Mouse (Mus musculus): Measurements from ENCODE around the gene Gm49396. TPM values are rescaled to one million over a fixed set of nuclear protein-coding genes. Genes with fewer than 3 reads are reported as not detected.

Gm49396 gene
- polyA plus RNA-seq, 1 experiment: not detected

DNA sequence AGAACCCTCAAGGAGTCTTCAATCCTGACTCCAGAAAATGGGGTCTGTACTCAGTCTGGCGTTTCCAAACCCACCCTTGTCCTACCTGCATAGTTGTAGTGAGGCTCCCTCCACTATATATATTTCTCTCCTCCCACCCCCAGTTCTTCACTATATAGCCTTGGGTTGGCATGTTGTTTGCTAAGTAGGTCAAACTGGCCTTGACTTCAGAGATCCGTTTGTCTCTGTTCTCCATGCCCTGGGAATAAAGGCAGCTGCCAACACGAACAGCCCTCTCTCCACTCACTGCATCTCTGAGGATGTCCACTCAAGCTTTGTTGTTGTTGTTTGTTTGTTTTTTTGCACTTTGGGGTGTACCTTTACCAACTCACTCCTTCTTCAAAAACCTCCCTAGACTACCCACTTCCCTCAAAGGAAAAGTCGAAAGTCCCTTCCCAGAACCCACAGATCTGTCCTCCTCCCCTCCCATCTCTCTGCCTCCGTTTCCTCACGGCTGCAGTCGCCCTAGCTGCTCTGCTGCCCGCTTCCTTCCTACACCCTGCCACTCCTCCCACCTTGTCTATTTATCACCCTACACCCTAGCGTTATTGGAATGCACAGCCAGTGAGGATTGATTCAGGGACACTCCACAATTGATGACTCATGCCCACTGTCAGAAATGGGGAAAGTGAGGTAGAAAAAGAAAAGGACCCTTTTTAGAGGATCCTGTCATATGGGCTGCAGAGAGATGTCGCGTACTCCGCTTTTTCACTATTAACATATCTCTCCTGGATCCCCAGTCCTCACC lies 4.3 kb upstream of the Gm49396 start:
- no peak for TF ChIP-seq POLR2A (IDR thresholded peaks at IDR 0.05; ENCODE audit: insufficient read depth, low read depth, low read length)
- TF ChIP-seq CTCF (IDR thresholded peaks at IDR 0.05; ENCODE audit: insufficient read depth, low read depth, low read length): no peak
- Histone ChIP-seq H3K27ac (ENCODE audit: insufficient read depth, low read depth, low read length) (no peak overlapping the region; the same call in 1 of the 2 replicates), H3K4me3 (ENCODE audit: insufficient read depth, low read depth, low read length) (peak overlapping the region; percentile 63), H3K4me1 (ENCODE audit: control insufficient read depth, insufficient read depth, low read length) (peaks cover 14% of the 10 kb centered on the region)
- 8% methylated on average over 12 of the region's 12 CpGs for WGBS

DNA sequence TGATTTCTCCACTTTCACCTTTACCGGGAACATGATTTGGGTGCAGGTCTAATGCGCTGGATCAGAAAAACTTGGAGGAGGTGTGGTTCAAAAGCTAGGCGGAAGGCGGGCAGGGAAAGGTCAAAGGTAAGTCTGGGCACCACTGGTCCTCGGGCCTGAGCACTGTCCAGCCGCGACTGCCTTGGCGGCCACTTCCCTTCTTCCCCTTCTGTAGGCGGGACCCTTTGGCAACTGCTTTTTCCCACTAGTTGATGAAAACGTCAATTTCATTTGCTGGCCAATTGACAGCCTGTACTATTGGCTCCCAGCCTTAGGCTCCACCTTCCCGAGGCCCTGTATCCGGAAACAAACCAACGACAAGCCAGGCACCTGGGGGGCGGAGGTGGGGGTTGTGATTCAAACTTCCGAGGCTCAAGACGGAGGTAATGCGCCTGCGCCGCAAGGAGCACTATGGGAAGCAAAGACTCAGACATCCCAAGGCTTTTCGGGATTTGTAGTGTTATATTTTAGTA lies 3.6 kb upstream of the Gm49396 start, which contains the start of gene Lin37:
TSS of gene Lin37 (minus strand) at position 396 of the 512 bp plus-strand sequence.
- TF ChIP-seq POLR2A (IDR thresholded peaks at IDR 0.05; ENCODE audit: insufficient read depth, low read depth, low read length) (0 out of 2 replicates have a peak, but pooled peaks have one; percentile 48), CTCF (IDR thresholded peaks at IDR 0.05; ENCODE audit: insufficient read depth, low read depth, low read length) (no peak)
- under 1% methylated on average over 20 of the region's 20 CpGs for WGBS
- peaks cover 21% of the 10 kb centered on the region for H3K4me1 ChIP-seq (ENCODE audit: control insufficient read depth, insufficient read depth, low read length)
- no peak within 1 kb of the TSS; the same call in 1 of the 2 replicates for H3K27ac ChIP-seq (ENCODE audit: insufficient read depth, low read depth, low read length)
- peak within 1 kb of the TSS; percentile 63 for H3K4me3 ChIP-seq (ENCODE audit: insufficient read depth, low read depth, low read length)

GRCm38 (mm10) chr7:30560296-30560695 lies 2.8 kb upstream of the Gm49396 start:
- TF ChIP-seq CTCF (IDR thresholded peaks at IDR 0.05; ENCODE audit: insufficient read depth, low read depth, low read length): no peak
- TF ChIP-seq POLR2A (IDR thresholded peaks at IDR 0.05; ENCODE audit: insufficient read depth, low read depth, low read length): no peak
- Histone ChIP-seq H3K4me1 (ENCODE audit: control insufficient read depth, insufficient read depth, low read length) (peaks cover 21% of the 10 kb centered on the region), H3K4me3 (ENCODE audit: insufficient read depth, low read depth, low read length) (no peak overlapping the region), H3K27ac (ENCODE audit: insufficient read depth, low read depth, low read length) (no peak overlapping the region)
- WGBS: 65% methylated on average over 2 of the region's 2 CpGs

DNA sequence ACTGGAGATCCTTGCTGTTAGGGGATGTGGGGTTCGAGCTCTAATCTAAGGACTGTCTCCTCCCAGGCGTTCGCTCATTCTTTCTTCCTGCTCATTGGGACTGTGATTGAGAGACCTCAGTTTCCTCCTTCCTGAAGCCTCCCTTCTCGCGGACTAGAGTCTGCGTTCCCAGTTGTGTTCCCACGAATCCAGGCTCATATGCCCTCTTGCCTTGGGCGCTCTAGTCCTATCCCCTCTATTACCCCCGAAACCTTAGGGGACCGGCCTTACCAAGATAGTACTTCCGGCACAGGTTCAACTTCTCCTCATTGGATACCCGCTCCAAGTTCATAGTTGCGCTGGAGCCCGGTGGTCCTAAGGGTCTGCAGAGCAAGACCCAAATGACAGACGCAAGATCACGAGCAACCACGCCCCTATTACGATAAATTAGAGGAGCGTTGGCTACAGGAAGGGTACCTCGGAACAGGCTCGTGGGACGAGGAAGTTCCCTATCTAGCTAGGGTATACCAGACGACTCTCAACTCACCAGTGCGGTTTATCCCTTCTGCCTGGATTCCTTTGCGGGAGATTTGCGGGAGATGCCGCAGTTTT lies 523 bp upstream of the Gm49396 start:
- WGBS: under 1% methylated on average over 27 of the region's 27 CpGs
- peaks cover 21% of the 10 kb centered on the region for H3K4me1 ChIP-seq (ENCODE audit: control insufficient read depth, insufficient read depth, low read length)
- peak overlapping the region; percentile 65 for H3K4me3 ChIP-seq (ENCODE audit: insufficient read depth, low read depth, low read length)
- peak overlapping the region; percentile 84 for H3K27ac ChIP-seq (ENCODE audit: insufficient read depth, low read depth, low read length)
- TF ChIP-seq CTCF (IDR thresholded peaks at IDR 0.05; ENCODE audit: insufficient read depth, low read depth, low read length) (no peak), POLR2A (IDR thresholded peaks at IDR 0.05; ENCODE audit: insufficient read depth, low read depth, low read length) (no peak)

DNA sequence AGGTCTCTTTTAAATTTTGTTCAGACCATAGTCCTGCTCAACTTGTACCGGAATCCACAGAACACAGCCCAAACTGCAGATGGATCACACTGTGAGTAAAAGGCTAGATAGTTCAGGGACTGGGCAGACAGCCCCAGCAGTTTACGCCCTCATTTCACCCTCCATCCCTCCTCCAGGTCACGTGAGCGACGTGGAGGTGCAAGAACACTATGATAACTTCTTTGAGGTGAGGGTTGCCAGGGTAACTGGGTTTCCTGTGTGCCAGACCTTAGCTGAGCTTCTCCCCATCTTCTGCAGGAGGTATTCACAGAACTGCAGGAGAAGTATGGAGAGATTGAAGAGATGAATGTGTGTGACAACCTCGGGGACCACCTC lies 749 bp downstream of the Gm49396 start:
- TF ChIP-seq CTCF (IDR thresholded peaks at IDR 0.05; ENCODE audit: insufficient read depth, low read depth, low read length) (no peak), POLR2A (IDR thresholded peaks at IDR 0.05; ENCODE audit: insufficient read depth, low read depth, low read length) (no peak)
- 0 out of 2 replicates have a peak overlapping the region, but pooled peaks have one; percentile 4 for H3K27ac ChIP-seq (ENCODE audit: insufficient read depth, low read depth, low read length)
- H3K4me1 ChIP-seq (ENCODE audit: control insufficient read depth, insufficient read depth, low read length): peaks cover 12% of the 10 kb centered on the region
- 18% methylated on average over 6 of the region's 6 CpGs for WGBS
- peak overlapping the region; percentile 69 for H3K4me3 ChIP-seq (ENCODE audit: insufficient read depth, low read depth, low read length)

- WGBS: 92% methylated on average over 12 of the region's 12 CpGs
- TF ChIP-seq CTCF (IDR thresholded peaks at IDR 0.05; ENCODE audit: insufficient read depth, low read depth, low read length) (no peak), POLR2A (IDR thresholded peaks at IDR 0.05; ENCODE audit: insufficient read depth, low read depth, low read length) (no peak)
- H3K4me1 ChIP-seq (ENCODE audit: control insufficient read depth, insufficient read depth, low read length): peaks cover 10% of the 10 kb centered on the region
- no peak within 1 kb of the TSS for H3K27ac ChIP-seq (ENCODE audit: insufficient read depth, low read depth, low read length)
- no peak within 1 kb of the TSS for H3K4me3 ChIP-seq (ENCODE audit: insufficient read depth, low read depth, low read length)
Observed at GRCm38 (mm10) chr7:30564970-30565571, 1.9 kb downstream of the Gm49396 start, which contains the start of gene Igflr1. Gene Igflr1 (plus strand): TSS chr7:30565427.

GRCm38 (mm10) chr7:30566033-30566432 lies 2.9 kb downstream of the Gm49396 start:
- Histone ChIP-seq H3K27ac (ENCODE audit: insufficient read depth, low read depth, low read length) (no peak overlapping the region), H3K4me1 (ENCODE audit: control insufficient read depth, insufficient read depth, low read length) (peaks cover 10% of the 10 kb centered on the region), H3K4me3 (ENCODE audit: insufficient read depth, low read depth, low read length) (no peak overlapping the region)
- TF ChIP-seq POLR2A (IDR thresholded peaks at IDR 0.05; ENCODE audit: insufficient read depth, low read depth, low read length) (no peak), CTCF (IDR thresholded peaks at IDR 0.05; ENCODE audit: insufficient read depth, low read depth, low read length) (no peak)
- WGBS: 83% methylated on average over 9 of the region's 9 CpGs

DNA sequence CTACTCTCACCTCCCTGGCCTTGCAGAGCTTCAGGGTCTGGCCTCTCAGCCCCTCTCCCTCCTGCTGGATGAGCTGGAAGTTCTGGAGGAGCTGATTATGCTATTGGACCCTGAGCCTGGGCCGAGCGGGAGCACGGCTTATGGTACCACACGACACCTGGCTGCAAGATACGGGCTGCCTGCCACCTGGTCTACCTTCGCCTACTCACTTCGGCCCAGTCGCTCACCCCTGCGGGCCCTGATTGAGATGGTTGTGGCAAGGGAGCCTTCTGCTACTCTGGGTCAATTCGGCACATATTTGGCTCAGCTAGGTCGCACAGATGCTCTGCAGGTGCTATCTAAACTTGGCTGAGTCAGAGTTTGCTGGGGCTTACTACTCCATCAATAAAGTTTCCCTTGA lies 4.4 kb downstream of the Gm49396 start:
- Histone ChIP-seq H3K4me1 (ENCODE audit: control insufficient read depth, insufficient read depth, low read length) (peaks cover 7% of the 10 kb centered on the region), H3K4me3 (ENCODE audit: insufficient read depth, low read depth, low read length) (no peak overlapping the region), H3K27ac (ENCODE audit: insufficient read depth, low read depth, low read length) (no peak overlapping the region)
- WGBS: 90% methylated on average over 11 of the region's 11 CpGs
- no peak for TF ChIP-seq CTCF (IDR thresholded peaks at IDR 0.05; ENCODE audit: insufficient read depth, low read depth, low read length)
- no peak for TF ChIP-seq POLR2A (IDR thresholded peaks at IDR 0.05; ENCODE audit: insufficient read depth, low read depth, low read length)

Data from olfactory bulb, adult 2 months (tissue).